Mouse (Mus musculus): ENCODE measurements around the gene Sap30.
A peak's percentile ranks its signal among the peaks of the same experiment; 100 is the strongest.
"Not testable (repeated sequence)": the region's sequence is repeated elsewhere in the genome, so short reads cannot be mapped to it uniquely, and the experiment has no call there.

The Sap30 gene

GRCm38 (mm10) chr8:57498494-57498846, 10.8 kb upstream of the Sap30 start:
- no peak for DNase-seq (ENCODE audit: low spot score)

- DNase-seq (ENCODE audit: low spot score), result no peak
These were observed 4.2 kb upstream of the Sap30 start for GRCm38 (mm10) chr8:57491873-57492272.

GRCm38 (mm10) chr8:57489896-57490295, 2.2 kb upstream of the Sap30 start:
- no peak for DNase-seq (ENCODE audit: low spot score)

GRCm38 (mm10) chr8:57489366-57489765, 1.7 kb upstream of the Sap30 start:
- no peak for DNase-seq (ENCODE audit: low spot score)

- DNase-seq (ENCODE audit: low spot score), result no peak
These were observed 679 bp upstream of the Sap30 start for GRCm38 (mm10) chr8:57488312-57488765.

- DNase-seq (ENCODE audit: low spot score), result peak; percentile 19
These were observed 894 bp downstream of the Sap30 start for GRCm38 (mm10) chr8:57486491-57487440.

GRCm38 (mm10) chr8:57480606-57481005, 7.1 kb downstream of the Sap30 start:
- DNase-seq (ENCODE audit: low spot score), result no peak

GRCm38 (mm10) chr8:57479700-57480099, 8.0 kb downstream of the Sap30 start:
- DNase-seq (ENCODE audit: low spot score), result no peak

GRCm38 (mm10) chr8:57478406-57478805, 9.3 kb downstream of the Sap30 start:
- DNase-seq (ENCODE audit: low spot score), result no peak

GRCm38 (mm10) chr8:57473751-57474150, 13.9 kb downstream of the Sap30 start:
- no peak for DNase-seq (ENCODE audit: low spot score)

- no peak for DNase-seq (ENCODE audit: low spot score)
These were observed 16.8 kb downstream of the Sap30 start for GRCm38 (mm10) chr8:57470863-57471262.

GRCm38 (mm10) chr8:57468624-57469023, 19.0 kb downstream of the Sap30 start:
- DNase-seq (ENCODE audit: low spot score), result peak; percentile 43

GRCm38 (mm10) chr8:57463757-57464156, 23.9 kb downstream of the Sap30 start:
- DNase-seq (ENCODE audit: low spot score), result no peak

GRCm38 (mm10) chr8:57462839-57463238, 24.8 kb downstream of the Sap30 start:
- no peak for DNase-seq (ENCODE audit: low spot score)

GRCm38 (mm10) chr8:57457942-57458341, 29.7 kb downstream of the Sap30 start:
- DNase-seq (ENCODE audit: low spot score), result no peak

- no peak for DNase-seq (ENCODE audit: low spot score)
These were observed 30.5 kb downstream of the Sap30 start for GRCm38 (mm10) chr8:57457152-57457551.

GRCm38 (mm10) chr8:57455765-57456164, 31.9 kb downstream of the Sap30 start, which contains the start of gene Scrg1:
Gene Scrg1, plus strand, starts transcription at chr8:57455923.
- no peak for DNase-seq (ENCODE audit: low spot score)

GRCm38 (mm10) chr8:57453361-57453760, 34.3 kb downstream of the Sap30 start:
- DNase-seq (ENCODE audit: low spot score), result no peak

GRCm38 (mm10) chr8:57451896-57452295, 35.8 kb downstream of the Sap30 start:
- DNase-seq (ENCODE audit: low spot score), result no peak

- DNase-seq (ENCODE audit: low spot score), result no peak
These were observed 36.9 kb downstream of the Sap30 start for GRCm38 (mm10) chr8:57450726-57451125.

- not testable (repeated sequence) for DNase-seq (ENCODE audit: low spot score)
These were observed 41.8 kb downstream of the Sap30 start for GRCm38 (mm10) chr8:57445901-57446300.

- no peak for DNase-seq (ENCODE audit: low spot score)
These were observed 44.4 kb downstream of the Sap30 start for GRCm38 (mm10) chr8:57443289-57443688.

GRCm38 (mm10) chr8:57441556-57441955, 46.1 kb downstream of the Sap30 start:
- no peak for DNase-seq (ENCODE audit: low spot score)

GRCm38 (mm10) chr8:57441131-57441530, 46.5 kb downstream of the Sap30 start:
- DNase-seq (ENCODE audit: low spot score), result no peak
